Mouse (Mus musculus): ENCODE measurements at regions not wholly inside any gene's neighbourhood (a gene's known extent, or its start where the extent isn't known, plus 50 kb on each side); places are given as distances from the start of the nearest gene placed in this dataset.

DNA sequence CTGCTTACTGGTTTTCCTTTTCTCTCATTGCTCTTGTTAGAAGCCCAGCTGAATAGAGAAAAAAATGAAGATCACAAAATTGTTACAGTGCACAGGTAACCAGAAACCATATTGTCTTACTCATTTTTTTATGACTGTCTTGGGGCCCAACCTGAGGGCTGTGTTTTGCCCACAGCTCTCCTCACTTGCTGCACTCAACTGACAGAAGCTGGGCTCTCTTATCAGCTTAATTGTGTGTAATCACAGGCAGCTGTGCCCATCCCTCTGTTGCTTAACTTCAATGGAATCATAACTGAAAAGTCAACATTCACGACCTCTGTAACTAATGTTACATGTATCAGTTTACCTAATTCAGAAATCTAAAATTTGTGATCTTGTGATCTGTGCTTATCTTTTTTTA lies 95.1 kb upstream of the Ankrd50 start:
- DNase-seq (ENCODE audit: low read depth, low spot score), result no peak

DNA sequence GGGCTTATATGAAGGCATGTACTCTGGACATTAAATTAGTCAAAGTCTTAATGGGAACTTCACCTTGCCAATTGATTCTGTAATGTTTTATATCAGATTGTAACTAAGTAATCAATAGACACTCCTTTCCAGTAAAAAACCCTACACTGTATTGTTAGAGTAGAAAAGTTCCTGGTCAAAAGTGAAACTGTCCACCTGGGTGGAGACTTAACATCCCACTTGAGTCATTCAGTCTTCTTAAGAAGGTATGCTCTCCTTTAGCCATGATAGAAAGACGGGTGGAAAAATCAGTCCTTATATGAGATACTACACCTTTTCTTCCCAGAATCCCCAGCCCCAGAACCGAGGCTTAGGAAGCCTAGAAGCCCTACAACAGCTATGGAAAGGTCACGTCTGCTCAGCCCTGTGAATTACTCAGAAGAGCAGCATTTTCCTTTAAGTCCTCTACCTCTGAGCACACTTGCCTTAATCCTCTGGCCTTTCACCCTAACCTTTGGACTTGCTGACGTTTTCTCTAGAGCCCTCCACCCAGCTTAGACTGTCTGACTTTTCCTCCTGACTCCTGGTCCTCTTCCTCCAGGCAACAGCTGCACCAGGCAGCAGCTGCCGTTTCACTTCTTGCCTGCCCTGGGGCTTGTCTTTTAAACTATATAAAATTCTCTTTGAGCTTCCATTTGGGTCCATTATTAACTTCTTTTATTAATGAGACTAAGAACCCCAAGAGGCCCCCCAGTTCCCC lies 93.4 kb upstream of the Ankrd50 start:
- no peak for DNase-seq (ENCODE audit: low read depth, low spot score)

DNA sequence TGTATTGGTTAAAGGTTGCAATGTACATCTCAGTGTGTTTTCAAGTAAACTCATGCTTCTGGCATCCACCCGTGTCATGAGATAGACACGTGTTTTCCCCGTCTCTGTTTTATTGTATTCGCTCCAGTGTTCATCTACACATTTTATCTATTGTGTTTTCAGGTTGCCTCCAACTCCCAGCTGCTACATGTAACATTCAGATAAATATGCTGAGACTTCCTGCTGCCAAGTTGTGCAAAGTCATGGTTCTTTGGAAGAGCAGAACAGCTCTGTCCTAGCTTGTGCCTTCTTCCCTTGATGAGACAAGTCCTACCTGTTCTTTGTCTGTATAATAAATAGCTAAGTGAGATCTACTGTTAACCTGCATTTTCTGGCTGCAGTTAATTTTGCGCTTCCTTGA lies 89.0 kb upstream of the Ankrd50 start:
- no peak for DNase-seq (ENCODE audit: low read depth, low spot score)

DNA sequence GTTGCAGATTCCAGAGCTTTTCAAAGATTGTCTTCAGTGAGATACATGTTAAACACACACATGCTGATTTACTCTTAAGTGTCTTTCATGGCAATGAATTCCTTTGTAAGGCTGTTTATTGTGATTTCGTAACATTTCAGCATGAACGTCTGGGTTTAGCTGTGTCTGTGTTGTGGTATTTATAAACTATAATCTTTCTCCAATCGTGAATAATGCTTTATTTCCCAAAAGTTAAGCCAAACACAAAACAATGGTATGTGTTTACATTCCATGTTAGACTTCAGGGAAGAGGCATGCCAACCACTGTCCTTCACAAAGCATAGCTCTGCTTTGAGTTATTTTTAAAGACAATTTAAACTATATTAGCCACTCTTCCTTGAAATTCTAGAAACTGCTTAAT lies 87.5 kb upstream of the Ankrd50 start:
- DNase-seq (ENCODE audit: low read depth, low spot score), result no peak

DNA sequence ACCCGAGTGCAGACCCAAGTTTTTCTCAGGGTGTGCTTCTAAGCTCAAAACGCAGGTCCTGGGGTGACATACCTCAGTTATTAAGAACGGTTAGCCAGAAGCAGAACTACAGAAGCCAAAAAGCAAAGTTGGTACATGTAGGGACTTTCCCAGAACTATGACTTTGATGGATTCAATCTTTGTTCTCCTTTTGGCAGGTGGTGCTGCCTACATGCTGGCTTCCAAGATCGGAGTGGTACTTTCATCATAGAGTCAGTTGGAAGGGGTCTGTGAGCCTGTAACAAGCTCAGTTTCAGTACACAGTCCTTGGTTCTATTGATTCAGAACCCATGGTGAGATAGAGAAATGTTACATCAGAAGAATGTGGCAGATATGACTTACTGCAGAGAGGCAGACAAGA lies 86.6 kb upstream of the Ankrd50 start:
- DNase-seq (ENCODE audit: low read depth, low spot score), result no peak

DNA sequence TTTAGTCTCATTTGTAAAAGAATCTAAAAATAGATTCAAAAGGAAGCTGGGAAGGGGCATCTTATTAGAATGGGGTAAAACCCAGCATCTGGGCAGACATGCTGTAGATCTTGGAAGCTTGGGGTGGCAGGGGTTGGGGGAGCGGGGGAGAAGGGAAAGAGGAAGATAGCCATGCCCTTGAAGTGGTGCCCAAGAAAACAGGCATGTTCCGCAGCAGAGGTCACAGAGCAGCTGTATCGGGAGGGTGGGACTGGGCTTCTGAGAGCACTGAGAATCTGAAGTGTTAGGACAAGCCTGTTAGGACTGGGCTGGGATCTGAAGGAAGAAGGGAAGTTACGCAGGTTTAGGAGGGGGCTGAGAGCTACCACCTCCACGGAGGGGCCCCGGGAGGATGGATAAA lies 84.4 kb upstream of the Ankrd50 start:
- no peak for DNase-seq (ENCODE audit: low read depth, low spot score)

DNA sequence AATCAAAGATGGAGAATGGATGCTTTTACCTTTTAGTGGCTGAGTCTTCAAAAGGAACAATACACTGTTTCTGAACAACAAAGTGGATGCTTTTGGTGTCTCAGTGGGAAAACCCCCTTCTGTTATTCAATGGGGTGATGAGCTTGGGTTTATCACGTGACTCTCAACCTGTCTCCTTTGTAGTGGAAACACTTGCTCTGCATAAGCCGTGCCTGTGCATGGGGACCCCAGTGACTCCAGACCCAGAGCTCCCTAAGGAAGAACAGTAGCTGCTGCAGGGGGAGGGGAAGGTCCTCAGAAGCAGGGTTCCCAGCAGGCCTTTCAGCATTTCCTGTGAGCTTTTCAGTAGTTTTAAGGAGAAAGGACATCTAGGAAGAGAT lies 83.9 kb upstream of the Ankrd50 start:
- no peak for DNase-seq (ENCODE audit: low read depth, low spot score)

DNA sequence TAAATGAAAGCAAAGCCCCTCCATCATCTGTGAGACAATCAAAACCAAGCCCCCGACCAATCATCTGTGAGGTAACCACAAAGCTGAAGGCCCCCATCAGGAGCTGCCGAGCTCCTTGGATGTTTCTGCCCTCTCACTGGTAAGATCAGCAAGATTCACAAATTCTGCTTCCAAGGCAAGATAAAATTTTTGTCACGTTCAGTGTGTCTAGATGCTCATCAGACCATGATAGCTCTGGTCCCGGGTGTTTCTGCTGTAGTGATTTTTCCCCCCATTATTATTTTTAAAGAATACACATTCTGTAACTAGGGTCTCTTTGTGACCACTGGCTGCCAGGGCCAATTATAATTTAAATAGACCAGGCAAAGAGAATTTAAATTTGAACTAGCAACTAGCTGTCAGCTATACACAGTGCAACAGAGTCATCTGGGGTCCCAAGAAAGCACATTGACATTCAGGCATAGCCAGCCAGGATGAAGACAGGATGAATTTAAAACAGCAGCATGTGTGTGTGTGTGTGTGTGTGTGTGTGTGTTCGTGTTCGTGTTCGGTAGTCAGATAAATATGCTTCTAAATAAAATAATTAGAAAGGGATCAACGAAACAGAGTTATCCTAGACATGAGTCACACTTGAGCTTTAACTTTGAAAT lies 83.4 kb upstream of the Ankrd50 start:
- DNase-seq (ENCODE audit: low read depth, low spot score), result no peak

DNA sequence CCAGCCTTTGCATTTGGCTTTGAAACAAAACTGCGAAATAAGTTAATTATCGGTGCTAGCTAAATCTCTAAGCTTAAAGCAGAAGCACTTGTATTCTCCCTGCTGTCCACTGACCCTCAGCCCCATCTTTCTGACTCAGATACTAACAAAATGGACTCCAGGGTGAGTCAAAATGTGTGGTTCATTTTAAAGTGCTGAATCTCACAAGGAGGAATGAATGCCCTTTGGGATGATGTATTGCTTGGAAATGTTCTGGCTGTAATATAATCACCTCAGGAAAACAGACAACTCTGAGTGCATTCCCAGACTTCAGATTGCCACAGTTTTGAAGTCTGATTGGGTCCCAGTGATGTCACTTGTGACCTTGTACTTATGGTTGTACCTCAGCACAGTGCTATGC lies 81.9 kb upstream of the Ankrd50 start:
- DNase-seq (ENCODE audit: low read depth, low spot score), result no peak

DNA sequence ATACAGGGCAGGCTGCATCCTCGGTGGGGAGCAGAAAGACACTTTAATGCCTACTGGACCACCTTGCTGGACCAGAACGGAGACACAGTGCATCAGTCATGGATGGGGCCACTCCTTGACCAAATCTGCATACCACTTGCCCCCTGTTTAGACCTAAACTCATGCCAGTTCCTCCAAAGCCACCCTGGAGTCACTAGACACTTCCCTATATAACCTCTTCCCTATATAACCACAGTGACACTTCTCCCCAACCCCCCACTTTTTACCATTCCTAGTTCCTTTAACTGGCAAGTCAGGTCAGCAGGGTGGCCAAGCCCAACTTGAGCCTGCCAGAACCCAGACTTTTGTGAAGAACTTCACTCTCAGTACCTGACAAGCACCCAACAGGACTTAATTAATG lies 80.2 kb upstream of the Ankrd50 start:
- DNase-seq (ENCODE audit: low read depth, low spot score), result no peak

DNA sequence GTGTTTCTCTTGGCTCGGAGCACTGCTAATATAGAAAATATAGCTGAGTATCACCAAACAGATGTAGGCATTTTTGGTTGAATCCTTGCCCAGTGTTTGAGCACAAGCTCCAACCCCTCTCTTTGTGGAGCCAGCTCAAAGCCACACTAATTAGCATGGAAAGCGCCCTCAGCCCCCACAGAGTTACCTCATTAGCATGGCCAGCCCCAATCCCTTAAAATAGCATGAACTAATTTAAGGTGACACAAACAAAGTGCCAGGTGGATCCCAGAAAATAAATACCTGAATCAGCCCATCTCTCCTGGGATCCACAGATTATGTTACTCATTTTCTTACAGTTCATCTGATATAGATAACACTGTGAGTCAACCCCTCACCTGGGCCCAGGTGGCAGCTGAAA lies 79.7 kb upstream of the Ankrd50 start:
- no peak for DNase-seq (ENCODE audit: low read depth, low spot score)

DNA sequence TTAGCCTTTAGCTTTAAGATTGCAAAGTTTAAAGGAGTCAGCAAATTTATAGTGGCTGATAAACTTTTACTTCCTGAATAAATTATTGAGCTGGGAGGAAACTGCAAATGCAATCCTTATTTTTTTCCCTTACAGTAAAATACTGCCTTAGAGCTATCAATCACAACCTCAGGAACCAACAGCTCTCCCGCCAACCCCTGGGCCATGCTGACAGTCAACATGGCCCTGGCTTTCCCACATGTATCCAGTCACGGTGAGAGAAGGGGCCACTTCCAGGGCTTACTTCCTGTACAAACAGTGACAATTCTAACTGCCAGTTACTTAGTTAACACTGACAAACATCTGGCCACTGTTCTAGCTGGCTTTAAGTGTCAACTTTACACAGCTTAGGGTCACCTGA lies 76.5 kb upstream of the Ankrd50 start:
- no peak for DNase-seq (ENCODE audit: low read depth, low spot score)

DNA sequence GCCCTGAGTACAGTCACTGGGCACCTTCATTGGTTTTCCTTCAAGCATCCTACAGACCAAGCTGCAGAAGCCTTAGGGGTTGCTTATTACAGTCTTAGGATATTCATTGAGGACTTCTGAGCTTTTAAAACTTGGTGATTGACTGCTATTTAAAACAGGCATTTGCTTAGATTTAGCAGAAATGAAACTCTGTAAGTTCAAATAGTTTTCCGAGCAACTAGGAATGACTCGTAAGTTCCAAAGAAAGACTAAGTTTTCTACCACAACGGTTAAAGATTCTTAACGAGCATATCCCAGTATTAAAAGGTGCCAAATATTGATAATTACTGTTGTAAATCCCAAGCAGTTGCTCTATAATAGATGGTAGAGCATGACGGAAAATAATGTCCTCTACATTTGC lies 71.3 kb upstream of the Ankrd50 start:
- no peak for DNase-seq (ENCODE audit: low read depth, low spot score)

DNA sequence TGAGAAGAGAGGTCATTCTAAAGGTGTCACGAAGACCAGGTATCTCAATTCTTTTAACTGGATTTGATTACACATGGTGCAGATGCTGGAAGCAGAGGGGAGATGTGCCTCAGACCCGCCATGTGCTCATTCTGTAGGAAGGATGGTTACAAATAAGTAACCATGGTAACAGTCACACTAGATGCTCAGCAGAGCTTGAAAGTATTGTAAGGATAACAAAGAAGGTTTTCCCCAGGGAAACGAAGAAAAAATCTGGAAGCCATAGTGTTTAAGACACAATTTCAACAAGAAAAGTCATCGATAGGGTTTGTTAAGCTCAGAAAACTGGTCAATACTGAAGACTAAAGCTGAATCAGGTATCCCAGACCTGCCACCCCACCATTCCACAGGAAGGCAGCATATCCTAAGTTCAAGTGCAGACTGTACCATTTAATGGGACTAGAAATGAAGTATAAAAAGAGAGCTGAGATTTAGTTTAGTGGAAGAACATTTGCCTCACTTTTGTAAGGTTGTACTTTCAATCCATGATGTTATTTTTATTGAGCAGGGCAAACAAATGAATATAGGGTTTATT lies 68.9 kb upstream of the Ankrd50 start:
- no peak for DNase-seq (ENCODE audit: low read depth, low spot score)

DNA sequence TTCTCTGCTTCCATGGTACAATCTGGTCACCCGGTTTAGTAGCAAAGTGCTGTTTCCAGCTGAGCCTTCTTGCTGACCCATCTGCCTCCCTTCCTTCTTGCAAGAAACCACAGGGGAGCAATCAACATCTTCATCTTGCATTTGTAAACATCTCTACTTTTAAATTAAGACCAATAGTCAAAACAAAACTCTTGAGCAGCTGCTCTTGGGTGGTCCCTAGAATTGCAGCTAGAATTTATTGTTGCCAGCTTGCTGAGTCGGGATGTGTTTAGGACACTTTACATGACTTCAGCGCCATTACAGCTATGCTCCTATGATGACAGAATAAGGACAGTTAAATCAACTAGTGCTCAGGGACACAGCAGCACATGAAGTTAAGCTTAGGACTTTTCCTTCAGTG lies 62.4 kb upstream of the Ankrd50 start:
- no peak for DNase-seq (ENCODE audit: low read depth, low spot score)

DNA sequence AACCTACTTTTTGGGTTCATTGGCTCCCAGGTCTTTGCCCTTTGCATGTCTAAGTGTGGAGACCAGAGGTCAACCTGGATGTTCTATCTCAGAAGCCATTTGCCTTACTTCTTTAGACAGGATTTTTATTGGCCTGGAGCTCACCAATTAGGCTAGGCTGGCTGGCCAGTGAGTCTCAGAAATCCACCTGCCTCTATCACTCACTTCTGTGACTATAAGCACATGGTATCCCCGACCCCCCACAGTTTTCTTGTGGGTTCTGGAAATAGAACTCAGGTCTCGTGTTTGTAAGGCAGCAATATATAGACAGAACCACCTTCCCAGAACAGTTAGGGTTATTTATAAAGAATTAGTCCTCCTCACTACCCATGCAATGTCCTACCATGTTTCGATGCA lies 60.9 kb upstream of the Ankrd50 start:
- DNase-seq (ENCODE audit: low read depth, low spot score), result no peak

DNA sequence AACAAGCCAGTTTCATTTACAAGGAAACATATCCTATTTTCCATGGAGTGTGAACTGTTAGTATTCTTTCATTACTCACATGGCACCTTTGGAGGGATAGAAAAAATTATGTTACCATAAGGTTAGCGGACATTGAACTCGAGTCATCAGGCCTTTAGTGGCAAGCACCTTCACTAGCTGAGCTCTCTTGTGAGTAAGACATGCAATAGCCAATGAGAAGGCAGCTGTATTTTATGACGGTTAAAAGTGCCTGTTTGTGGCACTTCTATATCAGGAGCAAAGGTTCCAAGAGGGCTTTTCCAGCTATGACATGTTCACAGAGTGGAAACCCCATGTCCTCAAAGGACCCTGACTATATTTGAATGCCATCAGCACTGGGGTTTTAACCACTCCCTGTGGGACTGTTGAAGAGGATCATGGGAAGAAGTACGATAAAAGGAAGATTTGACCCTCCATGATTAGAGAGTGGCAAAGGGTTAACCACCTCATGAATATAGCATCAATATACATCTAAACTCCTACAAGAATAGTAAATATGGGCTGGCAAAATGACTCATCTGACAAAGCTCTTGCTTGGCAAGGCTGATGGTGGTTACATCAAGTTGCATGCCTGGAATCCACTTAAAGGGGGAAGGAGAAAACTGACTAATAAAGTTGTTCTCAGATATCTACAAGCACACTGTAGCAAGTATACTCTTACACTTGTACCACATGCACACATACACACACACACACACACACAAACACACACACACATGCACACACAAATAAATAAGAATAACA lies 60.3 kb upstream of the Ankrd50 start:
- no peak for DNase-seq (ENCODE audit: low read depth, low spot score)

DNA sequence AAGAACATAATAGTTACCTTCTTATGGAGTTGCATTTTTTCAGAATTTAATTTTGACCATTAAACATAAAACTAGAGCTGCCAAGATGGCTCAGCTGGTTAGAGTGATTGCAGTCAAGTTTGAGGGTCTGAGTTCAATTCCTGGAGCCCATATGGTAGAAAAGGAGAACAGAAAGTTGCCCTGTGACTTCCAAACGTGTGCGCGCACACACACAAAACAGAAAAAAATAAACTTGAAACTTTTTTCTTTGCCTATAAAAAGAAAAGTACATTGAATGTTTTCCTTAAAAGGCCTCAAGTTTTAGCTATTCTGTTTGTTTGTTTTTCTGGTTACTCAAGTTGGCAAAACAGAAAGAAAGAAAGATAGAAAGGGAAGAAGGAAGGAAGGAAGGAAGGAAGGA lies 59.2 kb upstream of the Ankrd50 start:
- no peak for DNase-seq (ENCODE audit: low read depth, low spot score)

DNA sequence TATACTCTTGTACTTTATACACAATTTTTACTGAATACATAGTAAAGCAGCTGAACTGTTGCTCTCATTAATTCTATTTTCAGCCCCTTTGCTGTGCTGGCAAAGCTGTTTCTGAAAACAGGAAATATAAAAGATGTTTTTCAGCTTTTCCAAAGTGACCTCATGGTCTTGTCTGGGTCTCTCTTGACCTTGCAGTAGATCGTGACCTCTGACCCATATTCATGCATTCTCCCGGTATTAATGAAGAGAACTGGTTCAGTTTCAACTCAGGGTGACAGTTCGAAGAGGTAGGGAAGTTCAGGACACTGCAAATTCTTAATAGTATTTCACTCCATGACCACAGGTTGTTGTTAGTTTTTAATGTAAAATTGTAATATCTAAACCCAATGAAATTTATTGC lies 56.7 kb upstream of the Ankrd50 start:
- DNase-seq (ENCODE audit: low read depth, low spot score), result no peak

DNA sequence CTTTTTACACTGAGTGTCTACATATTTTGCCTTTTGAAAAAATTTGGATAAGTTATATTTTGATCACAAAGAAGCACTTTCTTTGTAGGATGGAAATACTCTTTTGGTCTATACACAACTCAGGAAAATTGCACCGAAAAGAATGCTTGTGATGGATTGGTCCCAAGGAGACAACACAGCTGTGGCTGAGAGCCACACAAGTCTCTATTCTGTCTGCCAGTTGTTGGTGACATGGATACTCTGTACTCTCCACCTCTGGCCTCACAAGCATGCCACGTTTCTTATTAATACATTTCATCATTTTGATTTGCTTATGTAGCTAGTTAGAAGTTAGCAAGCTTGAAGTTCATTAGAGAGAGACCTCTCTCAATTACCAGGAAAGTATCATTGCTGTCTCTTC lies 53.7 kb upstream of the Ankrd50 start:
- no peak for DNase-seq (ENCODE audit: low read depth, low spot score)

DNA sequence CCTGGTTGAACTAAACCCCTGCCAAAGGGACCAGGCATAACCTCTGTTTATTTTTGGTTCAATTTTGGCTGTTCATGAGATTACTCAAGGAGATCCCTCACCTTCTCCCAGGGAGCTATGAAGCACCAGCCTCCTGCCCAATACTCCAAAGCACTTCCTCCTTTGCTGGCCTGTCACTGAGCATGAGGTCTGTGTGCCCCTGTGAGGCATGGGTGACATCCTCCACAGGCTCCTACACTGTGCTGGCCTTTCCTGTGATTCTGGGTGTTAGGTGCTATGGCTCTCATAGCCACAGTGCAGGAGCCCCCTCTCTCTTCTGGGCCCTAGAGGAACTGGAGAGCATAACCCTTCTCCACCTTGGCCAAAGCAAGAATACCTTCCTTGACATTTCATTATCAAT lies 53.1 kb upstream of the Ankrd50 start:
- no peak for DNase-seq (ENCODE audit: low read depth, low spot score)
